Mouse (Mus musculus) neural tube, embryonic 14.5 days (tissue): Measurements from ENCODE around the gene Lipn. TPM values are rescaled to one million over a fixed set of nuclear protein-coding genes. Genes with fewer than 3 reads are reported as not detected.

Experiments
- ATAC-seq: fragments of 200-750 bp; cut with Nextera tagmentation; 2 replicates; pipeline ENCODE4 v1.8.0; 2017; ENCODE audit warnings: low read depth, mild to moderate bottlenecking, moderate TSS enrichment, moderate library complexity
- H3K27ac ChIP-seq: fragments of 300-500 bp; sonication (generic); 2 replicates; pipeline ENCODE4 v1.5.1; 2014; ENCODE audit warnings: low read depth, mild to moderate bottlenecking, control low read depth, low read length, moderate library complexity, mixed read lengths
- H3K27me3 ChIP-seq: fragments of 300-500 bp; sonication (generic); 2 replicates; pipeline ENCODE4 v1.6.1; 2014; ENCODE audit warnings: low read length; ENCODE audit not compliant: control insufficient read depth, insufficient read depth
- H3K36me3 ChIP-seq: fragments of 300-500 bp; sonication (generic); 2 replicates; pipeline ENCODE4 v1.6.1; 2014; ENCODE audit warnings: low read length, mixed read lengths; ENCODE audit not compliant: control insufficient read depth, insufficient read depth
- H3K4me1 ChIP-seq: fragments of 300-500 bp; sonication (generic); 2 replicates; pipeline ENCODE4 v1.6.1; 2014; ENCODE audit warnings: low read length; ENCODE audit not compliant: control insufficient read depth, insufficient read depth
- H3K4me2 ChIP-seq: fragments of 300-500 bp; sonication (generic); 2 replicates; pipeline ENCODE4 v1.6.1; 2014; ENCODE audit warnings: mild to moderate bottlenecking, low read depth, low read length, control low read depth
- H3K4me3 ChIP-seq: fragments of 300-500 bp; sonication (generic); 2 replicates; pipeline ENCODE4 v1.5.1; 2014; ENCODE audit warnings: low read depth, low read length, control low read depth, mixed read lengths
- H3K9ac ChIP-seq: fragments of 300-500 bp; sonication (generic); replicated peaks from 2 replicates; pipeline ENCODE4 v1.6.1; 2014; ENCODE audit warnings: low read depth, mild to moderate bottlenecking, control low read depth, low read length, mixed read lengths
- H3K9me3 ChIP-seq: fragments of 300-500 bp; sonication (generic); 2 replicates; pipeline ENCODE4 v1.6.1; 2016; ENCODE audit warnings: low read length; ENCODE audit not compliant: control insufficient read depth
- WGBS: fragments of 180-500 bp; shearing (Covaris S2); extraction: QIAGEN DNeasy Blood & Tissue Kit; methylation state at CpG from one replicate; pipeline ENCODE4 v1.1.7; 2014; 5-methylcytosine and 5-hydroxymethylcytosine counted together
- polyA plus RNA-seq: library from polyadenylated mRNA; unstranded; fragments of >200 nt; fragmentation: Nextera tagmentation; extraction: Ambion mirVana; gene quantifications from 2 replicates; pipeline ENCODE4 v1.2.1, GENCODE M21; 2014

Gene Lipn
- polyA plus RNA-seq, 1 experiment from 2014 or later = not detected

GRCm38 (mm10) chr19:34074239-34074638 lies 7.1 kb downstream of the Lipn start:
- Histone ChIP-seq H3K9me3 (no peaks in the 10 kb centered on the region), H3K27me3 (no peaks in the 10 kb centered on the region), H3K36me3 (no peaks in the 10 kb centered on the region), H3K4me1 (no peaks in the 10 kb centered on the region), H3K4me2 (no peak overlapping the region), H3K9ac (no peak overlapping the region), H3K4me3 (no peak overlapping the region), H3K27ac (no peak overlapping the region)
- ATAC-seq = no peak

GRCm38 (mm10) chr19:34078130-34078529 lies 11.0 kb downstream of the Lipn start:
- ATAC-seq = no peak
- H3K4me1 ChIP-seq = no peaks in the 10 kb centered on the region
- no peak overlapping the region for H3K4me3 ChIP-seq
- H3K4me2 ChIP-seq = no peak overlapping the region
- no peaks in the 10 kb centered on the region for H3K36me3 ChIP-seq
- H3K9ac ChIP-seq = no peak overlapping the region
- 75% methylated on average over 2 of the region's 2 CpGs for WGBS
- no peak overlapping the region for H3K27ac ChIP-seq
- H3K27me3 ChIP-seq = no peaks in the 10 kb centered on the region
- no peaks in the 10 kb centered on the region for H3K9me3 ChIP-seq

GRCm38 (mm10) chr19:34089011-34089680 lies 22.0 kb downstream of the Lipn start:
- H3K4me1 ChIP-seq = no peaks in the 10 kb centered on the region
- no peak overlapping the region for H3K4me2 ChIP-seq
- no peak overlapping the region for H3K27ac ChIP-seq
- H3K9ac ChIP-seq = no peak overlapping the region
- no peaks in the 10 kb centered on the region for H3K9me3 ChIP-seq
- H3K27me3 ChIP-seq = no peaks in the 10 kb centered on the region
- no peaks in the 10 kb centered on the region for H3K36me3 ChIP-seq
- 83% methylated on average over 3 of the region's 3 CpGs for WGBS
- ATAC-seq = no peak
- H3K4me3 ChIP-seq = no peak overlapping the region

GRCm38 (mm10) chr19:34095381-34095780 lies 28.2 kb downstream of the Lipn start:
- no peak overlapping the region for H3K27ac ChIP-seq
- H3K9ac ChIP-seq = no peak overlapping the region
- ATAC-seq = no peak
- H3K9me3 ChIP-seq = no peaks in the 10 kb centered on the region
- no peak overlapping the region for H3K4me2 ChIP-seq
- no peaks in the 10 kb centered on the region for H3K36me3 ChIP-seq
- WGBS = 87% methylated on average over 5 of the region's 5 CpGs
- H3K4me1 ChIP-seq = no peaks in the 10 kb centered on the region
- H3K4me3 ChIP-seq = no peak overlapping the region
- no peaks in the 10 kb centered on the region for H3K27me3 ChIP-seq

GRCm38 (mm10) chr19:34096228-34096627 lies 29.1 kb downstream of the Lipn start:
- Histone ChIP-seq H3K27ac (no peak overlapping the region), H3K4me1 (no peaks in the 10 kb centered on the region), H3K9ac (no peak overlapping the region), H3K27me3 (no peaks in the 10 kb centered on the region), H3K9me3 (no peaks in the 10 kb centered on the region), H3K4me3 (no peak overlapping the region), H3K36me3 (no peaks in the 10 kb centered on the region), H3K4me2 (no peak overlapping the region)
- ATAC-seq = no peak
- WGBS = 84% methylated on average over 1 of the region's 1 CpGs

- no peak within 1 kb of the TSS for H3K4me2 ChIP-seq
- no peaks in the 10 kb centered on the region for H3K9me3 ChIP-seq
- no peak within 1 kb of the TSS for H3K4me3 ChIP-seq
- H3K4me1 ChIP-seq = no peaks in the 10 kb centered on the region
- whole genome bisulfite sequencing = 85% methylated on average over 4 of the region's 4 CpGs
- H3K9ac ChIP-seq = no peak within 1 kb of the TSS
- H3K36me3 ChIP-seq = no peaks in the 10 kb centered on the region
- no peak within 1 kb of the TSS for H3K27ac ChIP-seq
- no peak for ATAC-seq
- no peaks in the 10 kb centered on the region for H3K27me3 ChIP-seq
Observed at GRCm38 (mm10) chr19:34100633-34101032, 33.5 kb downstream of the Lipn start, which contains the start of gene Lipm. Lipm (plus strand) TSS chr19:34100933.

GRCm38 (mm10) chr19:34101888-34102287 lies 34.7 kb downstream of the Lipn start:
- no peak for ATAC-seq
- Histone ChIP-seq H3K9ac (no peak overlapping the region), H3K4me3 (no peak overlapping the region), H3K27me3 (no peaks in the 10 kb centered on the region), H3K27ac (no peak overlapping the region), H3K9me3 (no peaks in the 10 kb centered on the region), H3K4me1 (no peaks in the 10 kb centered on the region), H3K4me2 (no peak overlapping the region), H3K36me3 (no peaks in the 10 kb centered on the region)
- WGBS = 94% methylated on average over 7 of the region's 7 CpGs

- Histone ChIP-seq H3K4me2 (no peak overlapping the region), H3K9me3 (no peaks in the 10 kb centered on the region), H3K4me1 (no peaks in the 10 kb centered on the region), H3K36me3 (no peaks in the 10 kb centered on the region), H3K4me3 (no peak overlapping the region), H3K27ac (no peak overlapping the region), H3K9ac (no peak overlapping the region), H3K27me3 (no peaks in the 10 kb centered on the region)
- no peak for ATAC-seq
- WGBS = 84% methylated on average over 3 of the region's 3 CpGs
Observed at GRCm38 (mm10) chr19:34104841-34105240, 37.7 kb downstream of the Lipn start.

GRCm38 (mm10) chr19:34119102-34119501 lies 51.9 kb downstream of the Lipn start:
- Histone ChIP-seq H3K27ac (no peak overlapping the region), H3K36me3 (no peaks in the 10 kb centered on the region), H3K27me3 (no peaks in the 10 kb centered on the region), H3K9me3 (no peaks in the 10 kb centered on the region), H3K4me1 (no peaks in the 10 kb centered on the region), H3K4me2 (no peak overlapping the region), H3K9ac (no peak overlapping the region), H3K4me3 (no peak overlapping the region)
- ATAC-seq = no peak
- WGBS = 82% methylated on average over 1 of the region's 1 CpGs
